Mouse (Mus musculus): Measurements from ENCODE around the gene Ccnt1.

Ccnt1 gene

DNA sequence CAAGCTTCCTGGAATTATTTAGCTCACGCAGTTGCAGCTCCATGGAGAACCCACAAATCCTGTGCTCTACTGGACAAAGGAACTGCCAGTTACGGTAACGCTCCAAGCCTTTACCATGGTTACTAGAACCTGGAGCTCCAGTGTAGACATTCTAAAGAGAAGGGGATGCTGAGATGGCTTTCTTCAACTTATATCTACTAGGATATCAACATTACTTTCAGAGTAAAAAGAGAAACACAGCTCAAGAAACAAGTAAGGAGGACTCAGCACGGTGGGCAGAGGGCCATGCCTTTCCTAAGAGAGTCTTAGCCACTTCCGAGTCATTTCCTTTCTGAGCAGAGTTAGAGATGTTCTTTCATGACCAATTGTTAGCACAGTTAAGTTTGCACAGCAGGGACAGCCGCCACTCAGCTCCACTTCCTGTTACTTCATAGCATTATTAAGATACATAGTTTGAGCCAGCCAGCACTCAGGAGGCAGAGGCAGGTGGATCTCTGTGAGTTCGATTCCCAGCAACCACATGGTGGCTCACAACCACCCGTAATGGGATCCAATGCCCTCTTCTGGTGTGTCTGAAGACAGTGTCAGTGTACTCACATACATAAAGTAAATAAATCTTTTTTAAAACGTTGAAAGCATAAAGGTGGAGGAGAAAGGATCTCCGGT is at the start of gene Ccnt1, which contains the start of gene 4930415O20Rik:
Gene Ccnt1, minus strand, starts transcription at position 51 of the 666 bp plus-strand sequence.
Gene 4930415O20Rik, plus strand, starts transcription at position 132 of the 666 bp plus-strand sequence.
- DNase-seq (ENCODE audit: low read depth, low spot score), result no peak

DNA sequence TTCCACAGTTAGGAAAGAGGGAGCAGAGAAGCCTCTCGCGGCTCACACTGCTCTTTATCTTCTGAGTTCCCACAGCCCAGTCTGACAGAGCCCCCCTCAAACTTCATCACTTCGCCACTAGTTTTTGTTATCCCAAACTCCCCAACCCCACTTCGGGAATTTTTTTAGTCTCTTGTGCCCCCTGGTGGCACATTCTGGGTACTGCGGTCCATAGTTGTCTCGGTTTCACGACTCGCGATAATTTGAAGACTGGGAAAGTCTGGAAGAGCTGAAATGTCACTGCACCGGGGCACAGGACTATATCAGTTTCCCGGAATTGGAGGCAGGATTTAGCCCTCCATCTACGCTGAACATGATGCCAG is 46.4 kb upstream of the Ccnt1 start:
- DNase-seq (ENCODE audit: low read depth, low spot score), result no peak

- no peak for DNase-seq (ENCODE audit: low read depth, low spot score)
Measured at GRCm38 (mm10) chr15:98616362-98617175, 45.8 kb upstream of the Ccnt1 start.

- DNase-seq (ENCODE audit: low read depth, low spot score), result no peak
Measured at GRCm38 (mm10) chr15:98615751-98616150, 45.0 kb upstream of the Ccnt1 start.

- DNase-seq (ENCODE audit: low read depth, low spot score), result no peak
Measured at GRCm38 (mm10) chr15:98614971-98615370, 44.2 kb upstream of the Ccnt1 start.

GRCm38 (mm10) chr15:98614551-98614950 is 43.8 kb upstream of the Ccnt1 start:
- DNase-seq (ENCODE audit: low read depth, low spot score), result no peak

- DNase-seq (ENCODE audit: low read depth, low spot score), result no peak
Measured at GRCm38 (mm10) chr15:98612229-98612628, 41.5 kb upstream of the Ccnt1 start.

DNA sequence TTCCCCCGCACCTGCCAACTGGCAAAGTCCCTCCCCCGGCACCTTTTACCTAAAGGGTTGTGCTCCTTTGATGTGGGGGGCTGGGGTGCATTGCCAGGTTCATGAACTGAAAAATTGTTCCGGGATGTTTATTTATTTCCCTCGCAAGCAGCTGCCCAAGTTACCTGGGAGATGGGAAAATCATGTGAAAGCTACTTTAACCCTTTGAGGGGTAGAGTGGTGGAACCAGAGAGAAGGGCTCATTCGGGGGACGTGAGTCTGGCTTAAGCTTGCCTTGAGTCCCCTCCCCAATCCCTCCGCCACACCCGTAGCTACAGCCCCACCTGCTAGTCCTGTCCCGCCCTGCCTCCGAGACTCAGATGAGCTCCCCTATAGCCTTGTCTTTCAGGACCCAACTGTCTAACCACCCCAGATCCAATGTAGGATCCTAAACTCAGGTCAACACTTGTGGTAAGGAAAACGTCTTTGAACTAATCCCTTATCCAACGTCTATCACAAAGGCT is 39.5 kb upstream of the Ccnt1 start:
- no peak for DNase-seq (ENCODE audit: low read depth, low spot score)

GRCm38 (mm10) chr15:98609331-98610130 is 38.8 kb upstream of the Ccnt1 start, which contains the start of gene Adcy6:
Gene Adcy6, minus strand, starts transcription at chr15:98610076.
- DNase-seq (ENCODE audit: low read depth, low spot score), result peak; percentile 68

DNA sequence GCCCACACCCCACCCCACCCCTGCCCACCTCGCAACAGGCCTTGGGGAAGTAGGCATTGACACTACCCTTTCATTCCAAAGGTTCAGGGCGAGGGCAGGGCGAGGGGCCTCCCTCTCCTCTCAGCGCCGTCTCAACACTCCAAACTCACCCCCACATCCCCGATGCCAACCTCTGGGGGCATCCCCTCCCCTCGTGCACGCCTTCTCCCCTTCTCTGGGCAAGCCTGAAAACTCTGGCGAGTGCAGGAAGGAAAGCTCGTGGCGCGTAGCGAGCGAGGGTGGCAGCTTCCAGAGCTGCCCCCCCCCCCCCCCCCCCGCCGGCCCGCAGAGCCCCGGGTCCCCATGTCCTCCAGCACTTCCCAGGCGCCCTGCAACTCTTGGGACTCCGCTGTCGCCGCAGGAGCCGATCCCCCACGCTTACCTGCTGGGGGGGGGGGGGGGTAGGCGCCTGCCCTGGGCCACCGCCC is 38.1 kb upstream of the Ccnt1 start:
- DNase-seq (ENCODE audit: low read depth, low spot score), result no peak

- DNase-seq (ENCODE audit: low read depth, low spot score), result no peak
Measured at GRCm38 (mm10) chr15:98608058-98608783, 37.5 kb upstream of the Ccnt1 start.

GRCm38 (mm10) chr15:98607557-98607956 is 36.8 kb upstream of the Ccnt1 start:
- no peak for DNase-seq (ENCODE audit: low read depth, low spot score)

DNA sequence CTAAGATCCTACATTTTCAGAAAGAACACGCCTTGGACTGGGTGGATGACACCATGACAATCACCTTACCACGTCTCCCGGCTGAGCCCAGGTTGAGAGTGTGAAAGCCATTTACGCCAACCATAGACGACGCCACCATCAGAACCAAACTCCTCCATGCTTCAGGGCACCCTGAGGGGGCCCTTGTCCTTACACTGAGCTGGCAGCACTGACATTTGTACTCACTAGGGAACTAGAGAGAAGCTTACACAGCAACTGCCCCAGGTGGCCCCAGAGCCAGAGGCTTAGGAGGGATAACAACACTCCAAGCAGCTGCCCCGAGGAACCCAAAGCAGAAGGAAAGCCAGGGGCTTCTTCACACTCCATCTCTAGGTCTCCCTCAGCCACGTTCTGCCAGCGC is 36.0 kb upstream of the Ccnt1 start:
- no peak for DNase-seq (ENCODE audit: low read depth, low spot score)

GRCm38 (mm10) chr15:98606051-98606536 is 35.4 kb upstream of the Ccnt1 start:
- no peak for DNase-seq (ENCODE audit: low read depth, low spot score)

DNA sequence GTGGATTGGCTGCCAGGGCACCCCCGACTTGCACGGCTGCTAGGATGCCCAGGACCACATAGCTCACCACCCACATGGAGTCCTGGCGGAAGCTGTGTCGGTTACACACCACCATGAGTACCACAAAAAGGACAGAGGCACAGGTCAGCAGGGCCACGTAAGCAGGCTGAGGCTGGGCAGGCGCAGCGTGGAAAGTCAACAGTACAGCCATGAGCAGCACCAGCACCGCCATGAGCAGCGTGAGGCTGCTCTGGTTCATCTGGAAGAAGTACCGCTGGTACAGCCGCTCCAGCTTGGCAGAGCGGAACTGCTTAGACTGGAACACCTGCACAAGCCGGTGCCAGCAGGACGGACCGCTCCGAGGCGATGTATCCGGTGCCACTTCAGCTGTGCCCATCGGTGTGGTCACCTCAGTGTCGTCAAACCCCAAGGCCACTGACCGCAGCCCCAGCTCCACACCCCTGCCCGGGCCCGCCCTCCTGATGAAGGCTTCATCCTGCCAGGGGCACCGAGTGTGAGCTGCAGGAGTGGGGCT is 33.4 kb upstream of the Ccnt1 start:
- DNase-seq (ENCODE audit: low read depth, low spot score), result no peak

DNA sequence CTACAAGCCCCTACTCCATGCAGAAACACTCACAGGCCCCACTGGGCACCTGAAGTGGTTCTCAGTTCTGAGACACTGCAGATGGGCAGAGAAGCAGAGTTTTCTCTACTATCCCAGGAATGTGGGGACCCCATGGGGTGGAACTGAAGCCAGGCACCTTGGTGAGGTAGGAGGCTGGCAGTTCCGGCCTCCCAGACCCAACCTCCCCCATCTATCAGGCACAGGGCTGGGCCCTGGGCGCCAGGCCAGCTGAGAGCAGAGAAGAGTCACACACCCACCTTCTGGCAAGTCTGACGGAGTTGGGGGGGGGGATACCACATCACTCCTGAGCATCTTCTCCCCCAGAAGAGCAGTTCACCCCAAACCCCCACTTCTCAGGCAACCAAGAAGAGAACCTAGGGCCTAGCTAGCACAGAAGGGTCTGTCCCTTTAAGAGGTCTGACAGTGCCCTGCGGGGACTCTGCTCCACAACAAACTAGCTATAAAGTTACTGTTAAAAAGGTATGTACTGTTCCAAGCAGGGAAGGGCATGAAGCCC is 32.3 kb upstream of the Ccnt1 start:
- no peak for DNase-seq (ENCODE audit: low read depth, low spot score)

DNA sequence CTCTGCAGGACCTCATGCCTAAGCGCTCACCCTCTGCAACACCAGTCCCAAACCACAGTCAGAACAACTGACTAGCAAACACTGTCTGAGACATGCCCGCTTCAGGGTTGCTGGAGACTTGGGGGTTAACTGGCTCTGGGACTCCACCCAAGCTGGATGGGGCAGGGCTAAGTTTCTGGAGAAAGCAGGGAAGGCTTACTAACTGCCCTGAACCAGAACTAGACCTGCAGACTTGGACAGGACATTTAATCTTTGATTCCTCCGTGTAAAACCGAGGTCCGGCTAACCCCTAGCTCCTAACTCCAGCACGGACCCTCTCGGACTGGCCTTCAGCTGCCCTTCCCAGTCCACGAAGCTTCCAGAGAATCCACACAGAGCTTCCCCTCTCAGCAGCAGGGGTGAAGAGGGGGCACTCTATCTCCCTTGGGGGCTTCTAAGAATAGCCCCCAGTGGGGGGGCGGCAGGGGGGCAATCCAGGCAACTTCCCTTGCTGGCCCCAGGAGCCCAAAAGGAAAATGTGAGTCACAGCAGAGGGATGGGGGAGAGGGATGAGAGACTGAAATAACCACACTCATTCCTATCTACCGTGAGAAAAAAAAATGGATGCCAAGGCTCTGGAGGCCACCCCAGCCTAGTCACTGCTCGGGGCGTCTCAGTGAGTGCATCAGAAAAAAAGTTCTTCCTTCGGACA is 31.6 kb upstream of the Ccnt1 start:
- DNase-seq (ENCODE audit: low read depth, low spot score), result no peak

GRCm38 (mm10) chr15:98601832-98602190 is 31.1 kb upstream of the Ccnt1 start:
- DNase-seq (ENCODE audit: low read depth, low spot score), result no peak

DNA sequence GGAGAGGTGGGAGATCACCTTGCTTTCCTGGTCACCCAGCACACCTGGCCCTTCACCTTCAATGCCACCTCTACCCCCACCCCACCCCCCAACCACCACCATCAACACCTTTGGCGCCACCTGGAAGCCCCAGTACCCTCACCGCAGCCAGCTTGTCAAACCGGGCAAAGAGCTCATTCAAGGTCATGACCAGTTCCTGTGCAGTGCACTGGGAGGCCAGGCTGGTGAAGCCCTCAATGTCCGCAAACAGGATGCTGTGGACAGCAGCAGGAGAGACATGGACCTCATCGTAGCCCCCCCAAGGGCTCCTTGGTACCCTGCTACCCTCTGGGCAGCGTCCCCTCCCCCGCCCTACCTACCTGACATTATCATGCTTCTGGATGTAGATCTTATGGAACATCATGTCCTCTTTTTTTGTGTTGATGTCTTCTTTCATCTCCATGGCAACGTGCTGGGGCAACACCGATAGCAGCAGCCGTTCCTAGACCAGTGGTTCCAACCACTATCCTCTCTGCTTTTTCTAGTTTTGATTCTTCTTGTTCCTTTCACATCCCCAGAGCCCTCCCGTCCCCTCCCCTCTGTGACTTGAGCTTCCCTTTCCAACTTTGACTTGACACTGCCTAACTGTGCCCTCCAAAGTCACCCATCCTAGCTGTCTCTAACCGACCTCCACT is 29.4 kb upstream of the Ccnt1 start:
- no peak for DNase-seq (ENCODE audit: low read depth, low spot score)

Measured in brain, embryonic 18.5 days (tissue).